Mouse (Mus musculus): ENCODE measurements around the gene Slc16a4. TPM values are rescaled to one million over a fixed set of nuclear protein-coding genes. Genes with fewer than 3 reads are reported as not detected.

The Slc16a4 gene
- polyA plus RNA-seq (2017; shearing (Covaris generic)) = 0.87 TPM

GRCm38 (mm10) chr3:107290764-107291381, at the start of gene Slc16a4:
Gene Slc16a4 (plus strand): TSS chr3:107291230.

GRCm38 (mm10) chr3:107278479-107279269, 12.4 kb upstream of the Slc16a4 start, which contains the start of gene Lamtor5:
Gene Lamtor5 (plus strand): TSS chr3:107278858.

GRCm38 (mm10) chr3:107333381-107334201, 42.6 kb downstream of the Slc16a4 start, which contains the start of gene Rbm15:
Gene Rbm15 (minus strand): TSS chr3:107333673.

Other genes with a start within 250 kb of the Slc16a4 start
- gene Kcna2, start 190.1 kb upstream of the Slc16a4 start, polyA plus RNA-seq (2017; shearing (Covaris generic)) = 1.9 TPM
- not detected for gene Kcna10, start 108.2 kb upstream of the Slc16a4 start, polyA plus RNA-seq (2017; shearing (Covaris generic))
- not detected for gene Cym, start 69.5 kb upstream of the Slc16a4 start, polyA plus RNA-seq (2017; shearing (Covaris generic))
- not detected for gene A630076J17Rik, start 60.6 kb upstream of the Slc16a4 start, polyA plus RNA-seq (2017; shearing (Covaris generic))
- gene Prok1, start 51.5 kb upstream of the Slc16a4 start, polyA plus RNA-seq (2017; shearing (Covaris generic)) = 0.63 TPM
- 205 TPM for gene Lamtor5, start 12.4 kb upstream of the Slc16a4 start, polyA plus RNA-seq (2017; shearing (Covaris generic))
- gene Rbm15, start 42.4 kb downstream of the Slc16a4 start, polyA plus RNA-seq (2017; shearing (Covaris generic)) = 12.8 TPM
- not detected for gene Kcnc4, start 168.3 kb downstream of the Slc16a4 start, polyA plus RNA-seq (2017; shearing (Covaris generic))
- gene Slc6a17, start 226.8 kb downstream of the Slc16a4 start, polyA plus RNA-seq (2017; shearing (Covaris generic)) = not detected